ENCODE assay signal across 30 mouse cellular contexts in the genomic region with DNA sequence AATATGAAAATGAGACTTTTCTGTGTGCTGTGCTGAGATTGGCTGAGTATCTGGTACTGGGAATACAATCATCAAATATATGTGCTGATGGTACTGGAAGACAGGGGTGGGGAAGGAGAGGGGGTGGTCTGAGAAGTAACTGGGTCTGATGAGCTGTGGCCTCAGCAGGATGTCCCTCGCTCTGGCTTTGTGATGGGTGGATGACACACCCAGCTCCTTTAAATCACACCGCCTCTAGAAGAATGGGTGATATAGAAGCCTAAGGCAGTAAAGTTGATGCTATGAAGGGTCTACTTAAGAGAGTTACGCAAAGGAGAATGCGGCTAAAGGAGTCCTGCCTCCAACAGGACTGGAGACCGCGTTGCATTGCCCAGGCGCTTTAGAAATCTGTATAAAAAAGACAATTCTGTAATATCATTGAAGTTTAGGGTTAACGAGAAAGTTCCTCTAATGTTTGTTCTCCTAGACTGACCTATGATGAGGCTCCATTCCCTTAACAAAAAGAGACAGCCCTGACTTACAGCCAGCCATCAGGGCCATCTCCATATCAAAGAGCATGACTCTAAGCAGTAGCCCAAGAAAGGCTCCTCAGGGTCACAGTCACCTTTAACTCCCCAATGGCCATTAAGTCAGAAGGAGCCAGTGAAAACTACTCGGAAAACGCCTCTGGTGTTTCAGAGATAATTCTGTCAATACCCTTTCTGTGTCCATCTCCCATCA. TPM values are rescaled to one million over a fixed set of nuclear protein-coding genes. Genes with fewer than 3 reads are reported as not detected.
DNase-seq lines count a peak whose midpoint lies in the region; ATAC-seq and TF ChIP-seq lines count a peak whose summit lies in the region.
"Had no signal": no experiment of that assay in that cellular context is flagged by ENCODE, and none has a peak within 500 bp of the region (broad histone marks: within the 10 kb centered on the region; RNA-seq: fewer than 3 reads in every experiment).

No protein-coding gene starts in this region.

- no peak for TF ChIP-seq POLR2A in ES-Bruce4 (IDR thresholded peaks at IDR 0.05; ENCODE audit: insufficient read depth, low read length)

- H3K27ac ChIP-seq in ES-Bruce4 (ENCODE audit: insufficient read depth, low read length) (peak overlapping the region; percentile 87), ES-E14 (ENCODE audit: insufficient read depth, low read depth, low read length, poor library complexity, severe bottlenecking) (peak overlapping the region; percentile 59)
- H3K27ac ChIP-seq in intestine, embryonic 15.5 days, result no peak overlapping the region
- H3K27ac ChIP-seq: embryonic facial prominence, embryonic 10.5 days; embryonic facial prominence, embryonic 12.5 days; forebrain, embryonic 10.5 days; forebrain, embryonic 12.5 days had no signal

- no peak overlapping the region for H3K4me2 ChIP-seq in intestine, embryonic 15.5 days (replicated peaks)
- H3K4me2 ChIP-seq: embryonic facial prominence, embryonic 12.5 days; forebrain, embryonic 12.5 days had no signal

- ATAC-seq in erythroblast, adult 5-6 weeks (replicated peaks; ENCODE audit: low FRiP score, poor library complexity, severe bottlenecking), result no peak
- ATAC-seq in intestine, embryonic 15.5 days, result no peak
- ATAC-seq: activated CD4-positive, CD25-positive, alpha-beta regulatory T cell, adult 4 months; forebrain, embryonic 14.5 days; forebrain, embryonic 16.5 days had no signal

- H3K9me3 ChIP-seq in E14TG2a.4 (ENCODE audit: low read length) (no peaks in the 10 kb centered on the region), ES-Bruce4 (replicated peaks; ENCODE audit: control insufficient read depth, insufficient read depth, low read length, poor library complexity, severe bottlenecking) (no peaks in the 10 kb centered on the region), ES-E14 (ENCODE audit: control insufficient read depth, insufficient read depth, low read depth, low read length) (no peaks in the 10 kb centered on the region)
- no peaks in the 10 kb centered on the region for H3K9me3 ChIP-seq in intestine, embryonic 15.5 days
- H3K9me3 ChIP-seq: embryonic facial prominence, embryonic 10.5 days; embryonic facial prominence, embryonic 12.5 days; forebrain, embryonic 10.5 days; forebrain, embryonic 12.5 days had no signal

- in situ Hi-C loops in ES-E14 (cut with MboI; ENCODE audit: low sequenced_read_pairs in 2 of 2, unreplicated experiment in 2 of 2), result loop anchor here in 1 of 2 experiments (10.0 kb wide), 1 partner anchor 129 kb away; a partner anchor contains a TSS

- DNase-seq in ES-E14 (ENCODE audit: low read depth, low spot score), result peak; percentile 88
- peak; percentile 78 for DNase-seq in WW6 (ENCODE audit: low read depth, low spot score)
- DNase-seq in thymus, adult 18-20 months, result no peak
- DNase-seq in cerebellum, adult 11-12 months, result no peak
- DNase-seq: adrenal gland, adult 8-10 months; adrenal gland, postnatal 25 days; cerebellum, adult 11 months; cerebellum, adult 2 months; cerebellum, adult 9-10 months; cerebellum, postnatal 10 days; cerebellum, postnatal 25 days had no signal

- 70% methylated on average over 10 of the region's 10 CpGs for WGBS in intestine, embryonic 15.5 days

- no peaks in the 10 kb centered on the region for H3K36me3 ChIP-seq in E14TG2a.4 (ENCODE audit: insufficient read depth, low read length)
- no peaks in the 10 kb centered on the region for H3K36me3 ChIP-seq in ES-Bruce4 (ENCODE audit: control insufficient read depth, insufficient read depth, low read length, poor library complexity, severe bottlenecking)
- no peaks in the 10 kb centered on the region for H3K36me3 ChIP-seq in ES-E14 (ENCODE audit: control insufficient read depth, insufficient read depth, low read length, poor library complexity, severe bottlenecking)
- no peaks in the 10 kb centered on the region for H3K36me3 ChIP-seq in intestine, embryonic 15.5 days
- H3K36me3 ChIP-seq: embryonic facial prominence, embryonic 10.5 days; embryonic facial prominence, embryonic 12.5 days; forebrain, embryonic 10.5 days; forebrain, embryonic 12.5 days had no signal

- TF ChIP-seq EP300 in ES-Bruce4 (IDR thresholded peaks at IDR 0.05; ENCODE audit: insufficient read depth, low read depth, low read length), result peak; percentile 96

- TF ChIP-seq CTCF in E14TG2a.4 (conservative IDR thresholded peaks at IDR 0.05; ENCODE audit: low read length) (no peak), ES-Bruce4 (IDR thresholded peaks at IDR 0.05; ENCODE audit: low read depth, low read length) (no peak)

- no peak overlapping the region for H3K9ac ChIP-seq in ES-Bruce4 (ENCODE audit: low read depth, poor library complexity, severe bottlenecking)
- no peak overlapping the region for H3K9ac ChIP-seq in ES-E14 (ENCODE audit: insufficient read depth, low read depth, low read length, poor library complexity, severe bottlenecking)
- no peak overlapping the region for H3K9ac ChIP-seq in intestine, embryonic 15.5 days
- H3K9ac ChIP-seq: embryonic facial prominence, embryonic 12.5 days; forebrain, embryonic 12.5 days had no signal

- H3K27me3 ChIP-seq in E14TG2a.4 (ENCODE audit: insufficient read depth, low read length) (no peaks in the 10 kb centered on the region), ES-Bruce4 (ENCODE audit: control insufficient read depth, insufficient read depth, low read length, poor library complexity, severe bottlenecking) (no peaks in the 10 kb centered on the region)
- H3K27me3 ChIP-seq in intestine, embryonic 15.5 days (replicated peaks), result no peaks in the 10 kb centered on the region
- H3K27me3 ChIP-seq: embryonic facial prominence, embryonic 12.5 days; forebrain, embryonic 12.5 days had no signal

- H3K4me3 ChIP-seq in E14TG2a.4 (replicated peaks; ENCODE audit: low read length) (peak overlapping the region; percentile 37), ES-Bruce4 (ENCODE audit: low read depth, low read length) (no peak overlapping the region), ES-E14 (ENCODE audit: insufficient read depth in 1 of 2, low read depth in 1 of 2, low read length in 2 of 2, poor library complexity in 1 of 2, severe bottlenecking in 1 of 2) (peak overlapping the region in 1 of 2 experiments; percentile 15; a peak in 2 of 4 replicates)
- H3K4me3 ChIP-seq in intestine, embryonic 15.5 days (replicated peaks), result no peak overlapping the region
- H3K4me3 ChIP-seq: embryonic facial prominence, embryonic 10.5 days; embryonic facial prominence, embryonic 12.5 days; erythroblast, embryonic 14.5 days; forebrain, embryonic 10.5 days; forebrain, embryonic 12.5 days had no signal

- H3K4me1 ChIP-seq in E14TG2a.4 (replicated peaks; ENCODE audit: low read depth, low read length) (peaks cover 37% of the 10 kb centered on the region), ES-Bruce4 (ENCODE audit: control insufficient read depth, insufficient read depth, low read length) (peaks cover 7% of the 10 kb centered on the region), ES-E14 (ENCODE audit: control insufficient read depth in 2 of 2, insufficient read depth in 2 of 2, low read length in 2 of 2, poor library complexity in 1 of 2) (peaks cover 12 to 13% of the 10 kb centered on the region in 2 experiments)
- no peaks in the 10 kb centered on the region for H3K4me1 ChIP-seq in intestine, embryonic 15.5 days (replicated peaks)
- H3K4me1 ChIP-seq: embryonic facial prominence, embryonic 10.5 days; embryonic facial prominence, embryonic 12.5 days; forebrain, embryonic 10.5 days; forebrain, embryonic 12.5 days had no signal

TF ChIP-seq in ES-E14, 5 proteins besides CTCF, POLR2A, EP300 and RAD21:
- TF ChIP-seq CHD2 (IDR thresholded peaks at IDR 0.05; ENCODE audit: low read depth, low read length) (0 out of 2 replicates have a peak, but pooled peaks have one; percentile 51), ZC3H11A (IDR thresholded peaks at IDR 0.05; ENCODE audit: borderline replicate concordance, low read depth, low read length) (no peak), MAFK (IDR thresholded peaks at IDR 0.05; ENCODE audit: insufficient read depth, low read depth, low read length) (peak; percentile 83)

RNA-seq across cellular contexts. Expression of a gene that starts 21.8 kb away (rescaled TPM):
- not detected in 2 replicates for polyA plus RNA-seq in ES-Bruce4 (2011; ENCODE audit: insufficient read depth, insufficient read length, low read depth, missing spikeins)
- total RNA-seq in ES-E14 (2012; rRNA removed), result 0.21 and 0.49 TPM in 2 replicates
- not detected in 2 replicates for total RNA-seq in erythroblast, adult 5-6 weeks (2015; ENCODE audit: low replicate concordance)
- 0.26 and 0.84 TPM in 2 replicates for total RNA-seq in erythroblast, adult 5-6 weeks (2017; ENCODE audit: low replicate concordance)
- not detected in 2 replicates for polyA plus RNA-seq in intestine, embryonic 15.5 days (2015; fragmentation: Nextera tagmentation; extraction: Ambion mirVana)
- total RNA-seq: adrenal gland, adult 18-20 months; adrenal gland, adult 8-10 months; adrenal gland, postnatal 25 days; MEL had no signal
- polyA plus RNA-seq: C2C12; embryonic facial prominence, embryonic 10.5 days; embryonic facial prominence, embryonic 12.5 days; embryonic facial prominence, embryonic 14.5 days; erythroblast, embryonic 14.5 days; forebrain, embryonic 10.5 days; forebrain, embryonic 12.5 days; forebrain, embryonic 14.5 days; forebrain, embryonic 16.5 days had no signal

RNA-seq across cellular contexts. Expression of a gene that starts 24.6 kb away (rescaled TPM):
- polyA plus RNA-seq in ES-Bruce4 (2011; ENCODE audit: insufficient read depth, insufficient read length, low read depth, missing spikeins), result 16.8 and 19.9 TPM in 2 replicates
- 4.3 and 11.4 TPM in 2 replicates for total RNA-seq in ES-E14 (2012; rRNA removed)
- not detected in 2 replicates for total RNA-seq in erythroblast, adult 5-6 weeks (2015; ENCODE audit: low replicate concordance)
- total RNA-seq in erythroblast, adult 5-6 weeks (2017; ENCODE audit: low replicate concordance), result 0.84 TPM in 1 of 2 replicates, not detected in the other
- polyA plus RNA-seq in intestine, embryonic 15.5 days (2015; fragmentation: Nextera tagmentation; extraction: Ambion mirVana), result 1.3 and 1.9 TPM in 2 replicates
- total RNA-seq: adrenal gland, postnatal 25 days; MEL had no signal
- polyA plus RNA-seq: activated CD4-positive, CD25-positive, alpha-beta regulatory T cell, adult 4 months; brain, embryonic 14.5 days; C2C12; cerebellum, adult 2 months; cortical plate, adult 2 months; embryonic facial prominence, embryonic 10.5 days; embryonic facial prominence, embryonic 12.5 days; erythroblast, embryonic 14.5 days; forebrain, embryonic 10.5 days; forebrain, embryonic 12.5 days; forebrain, embryonic 14.5 days; forebrain, embryonic 16.5 days; frontal cortex, adult 2 months had no signal

Comparison
In these comparisons a context has a peak if more than half of its experiments do, and no peak if none do; other contexts are left out.
1. DNase-seq: peak in ES-E14 (single experiment) and WW6 (single experiment); none in thymus, adult 18-20 months (0 of 2) and cerebellum, adult 11-12 months (single experiment).